Mouse (Mus musculus) midbrain, embryonic 15.5 days (tissue): Measurements from ENCODE around the gene Ctns. TPM values are rescaled to one million over a fixed set of nuclear protein-coding genes. Genes with fewer than 3 reads are reported as not detected.

ENCODE experiments used
- ATAC-seq: fragments of 200-750 bp; cut with Nextera tagmentation; replicated peaks from 2 replicates; pipeline ENCODE4 v1.8.0; 2017; ENCODE audit warnings: moderate TSS enrichment
- H3K27ac ChIP-seq: fragments of 300-500 bp; sonication (generic); 2 replicates; pipeline ENCODE4 v1.5.1; 2015; ENCODE audit warnings: mild to moderate bottlenecking, inconsistent platforms
- H3K27me3 ChIP-seq: fragments of 300-500 bp; sonication (generic); replicated peaks from 2 replicates; pipeline ENCODE4 v1.6.1; 2015; ENCODE audit warnings: inconsistent platforms
- H3K36me3 ChIP-seq: fragments of 300-500 bp; sonication (generic); replicated peaks from 2 replicates; pipeline ENCODE4 v1.6.1; 2015; ENCODE audit warnings: inconsistent platforms
- H3K4me1 ChIP-seq: fragments of 300-500 bp; sonication (generic); 2 replicates; pipeline ENCODE4 v1.6.1; 2015; ENCODE audit warnings: inconsistent platforms
- H3K4me2 ChIP-seq: fragments of 300-500 bp; sonication (generic); 2 replicates; pipeline ENCODE4 v1.6.1; 2015; ENCODE audit warnings: inconsistent platforms, mild to moderate bottlenecking, moderate library complexity
- H3K4me3 ChIP-seq: fragments of 300-500 bp; sonication (generic); 2 replicates; pipeline ENCODE4 v1.5.1; 2015; ENCODE audit warnings: mild to moderate bottlenecking, inconsistent platforms
- H3K9ac ChIP-seq: fragments of 300-500 bp; sonication (generic); 2 replicates; pipeline ENCODE4 v1.6.1; 2015; ENCODE audit warnings: mild to moderate bottlenecking, inconsistent platforms
- H3K9me3 ChIP-seq: fragments of 300-500 bp; sonication (generic); 2 replicates; pipeline ENCODE4 v1.6.1; 2016; ENCODE audit warnings: inconsistent platforms
- WGBS: fragments of 180-500 bp; shearing (Covaris S2); methylation state at CpG from one replicate; pipeline ENCODE4 v1.1.7; 2015; ENCODE audit warnings: mixed read lengths; 5-methylcytosine and 5-hydroxymethylcytosine counted together
- polyA plus RNA-seq: library from polyadenylated mRNA; unstranded; fragments of >200 nt; fragmentation: Nextera tagmentation; extraction: Ambion mirVana; gene quantifications from 2 replicates; pipeline ENCODE4 v1.2.1, GENCODE M21; 2015

Gene Ctns
- polyA plus RNA-seq, 1 experiment from 2014 or later, result 20.8 TPM

- 29% methylated on average over 6 of the region's 6 CpGs for WGBS
- H3K27me3 ChIP-seq, result peaks cover 20% of the 10 kb centered on the region
- no peak overlapping the region; the same call in 1 of the 2 replicates for H3K9ac ChIP-seq
- no peaks in the 10 kb centered on the region for H3K9me3 ChIP-seq
- no peaks in the 10 kb centered on the region for H3K36me3 ChIP-seq
- ATAC-seq, result no peak
- peaks cover 11% of the 10 kb centered on the region; the same call in 1 of the 2 replicates for H3K4me1 ChIP-seq
- peak overlapping the region; percentile 43 for H3K4me3 ChIP-seq
- no peak overlapping the region for H3K27ac ChIP-seq
- H3K4me2 ChIP-seq, result peak overlapping the region; percentile 89
Observed at GRCm38 (mm10) chr11:73160811-73161200, 38.0 kb downstream of the Ctns start.

- ATAC-seq, result no peak; the same call in 1 of the 2 replicates
- Histone ChIP-seq H3K4me3 (peak within 1 kb of the TSS; percentile 43), H3K4me2 (peak within 1 kb of the TSS; percentile 89), H3K27ac (no peak within 1 kb of the TSS), H3K27me3 (peaks cover 20% of the 10 kb centered on the region), H3K36me3 (no peaks in the 10 kb centered on the region), H3K9me3 (no peaks in the 10 kb centered on the region), H3K4me1 (peaks cover 11% of the 10 kb centered on the region; the same call in 1 of the 2 replicates), H3K9ac (peak within 1 kb of the TSS; percentile 52)
- WGBS, result 2% methylated on average over 48 of the region's 49 CpGs
Observed at GRCm38 (mm10) chr11:73159957-73160810, 38.7 kb downstream of the Ctns start, which contains the start of gene P2rx5. Gene P2rx5, plus strand, starts transcription at chr11:73160421.

- Histone ChIP-seq H3K27ac (no peak overlapping the region), H3K9me3 (no peaks in the 10 kb centered on the region), H3K27me3 (peaks cover 8% of the 10 kb centered on the region), H3K4me3 (no peak overlapping the region), H3K4me1 (peaks cover 1% of the 10 kb centered on the region; the same call in 1 of the 2 replicates), H3K36me3 (no peaks in the 10 kb centered on the region), H3K4me2 (no peak overlapping the region), H3K9ac (no peak overlapping the region)
- no peak for ATAC-seq
- WGBS, result 76% methylated on average over 6 of the region's 6 CpGs
Observed at GRCm38 (mm10) chr11:73155071-73155470, 43.8 kb downstream of the Ctns start.

GRCm38 (mm10) chr11:73148209-73148608, 50.6 kb downstream of the Ctns start:
- no peak overlapping the region for H3K27ac ChIP-seq
- H3K4me3 ChIP-seq, result no peak overlapping the region
- no peak overlapping the region for H3K4me2 ChIP-seq
- H3K27me3 ChIP-seq, result no peaks in the 10 kb centered on the region
- H3K36me3 ChIP-seq, result no peaks in the 10 kb centered on the region
- WGBS, result 70% methylated on average over 9 of the region's 9 CpGs
- ATAC-seq, result no peak
- no peaks in the 10 kb centered on the region for H3K4me1 ChIP-seq
- no peak overlapping the region for H3K9ac ChIP-seq
- H3K9me3 ChIP-seq, result no peaks in the 10 kb centered on the region

- H3K4me1 ChIP-seq, result no peaks in the 10 kb centered on the region
- no peaks in the 10 kb centered on the region for H3K27me3 ChIP-seq
- no peak overlapping the region for H3K4me2 ChIP-seq
- no peaks in the 10 kb centered on the region for H3K9me3 ChIP-seq
- no peak for ATAC-seq
- WGBS, result 61% methylated on average over 7 of the region's 7 CpGs
- H3K27ac ChIP-seq, result no peak overlapping the region
- H3K36me3 ChIP-seq, result no peaks in the 10 kb centered on the region
- H3K4me3 ChIP-seq, result no peak overlapping the region
- H3K9ac ChIP-seq, result no peak overlapping the region
Observed at GRCm38 (mm10) chr11:73146975-73147365, 51.9 kb downstream of the Ctns start.

GRCm38 (mm10) chr11:73146026-73146974, 52.5 kb downstream of the Ctns start:
- Histone ChIP-seq H3K4me1 (no peaks in the 10 kb centered on the region), H3K4me2 (no peak overlapping the region), H3K9me3 (no peaks in the 10 kb centered on the region), H3K36me3 (no peaks in the 10 kb centered on the region), H3K9ac (no peak overlapping the region), H3K27ac (no peak overlapping the region), H3K27me3 (no peaks in the 10 kb centered on the region), H3K4me3 (no peak overlapping the region)
- ATAC-seq, result no peak
- 62% methylated on average over 11 of the region's 11 CpGs for WGBS

GRCm38 (mm10) chr11:73144261-73144681, 54.6 kb downstream of the Ctns start:
- WGBS, result 61% methylated on average over 1 of the region's 1 CpGs
- ATAC-seq, result no peak
- no peaks in the 10 kb centered on the region for H3K36me3 ChIP-seq
- H3K27ac ChIP-seq, result no peak overlapping the region
- H3K27me3 ChIP-seq, result no peaks in the 10 kb centered on the region
- no peak overlapping the region for H3K4me2 ChIP-seq
- H3K4me1 ChIP-seq, result no peaks in the 10 kb centered on the region
- H3K9ac ChIP-seq, result no peak overlapping the region
- H3K9me3 ChIP-seq, result no peaks in the 10 kb centered on the region
- H3K4me3 ChIP-seq, result no peak overlapping the region

- peak within 1 kb of the TSS; percentile 51 for H3K9ac ChIP-seq
- H3K4me3 ChIP-seq, result peak within 1 kb of the TSS; percentile 69
- ATAC-seq, result peak; percentile 97
- H3K27me3 ChIP-seq, result no peaks in the 10 kb centered on the region
- H3K4me1 ChIP-seq, result peaks cover 8% of the 10 kb centered on the region; the same call in 1 of the 2 replicates
- no peaks in the 10 kb centered on the region for H3K36me3 ChIP-seq
- H3K4me2 ChIP-seq, result peak within 1 kb of the TSS; percentile 80
- WGBS, result under 1% methylated on average over 84 of the region's 84 CpGs
- H3K9me3 ChIP-seq, result no peaks in the 10 kb centered on the region
- H3K27ac ChIP-seq, result no peak within 1 kb of the TSS
Observed at GRCm38 (mm10) chr11:73137591-73138501, 61.0 kb downstream of the Ctns start, which contains the start of gene Haspin. Gene Haspin, minus strand, starts transcription at chr11:73138294.

GRCm38 (mm10) chr11:73137116-73137515, 61.7 kb downstream of the Ctns start:
- ATAC-seq, result no peak
- no peaks in the 10 kb centered on the region for H3K27me3 ChIP-seq
- H3K4me1 ChIP-seq, result peaks cover 8% of the 10 kb centered on the region; the same call in 1 of the 2 replicates
- H3K9me3 ChIP-seq, result no peaks in the 10 kb centered on the region
- peak overlapping the region; percentile 69 for H3K4me3 ChIP-seq
- no peak overlapping the region for H3K27ac ChIP-seq
- H3K9ac ChIP-seq, result no peak overlapping the region
- 44% methylated on average over 11 of the region's 11 CpGs for WGBS
- H3K4me2 ChIP-seq, result peak overlapping the region; percentile 80
- no peaks in the 10 kb centered on the region for H3K36me3 ChIP-seq

GRCm38 (mm10) chr11:73136587-73136986, 62.3 kb downstream of the Ctns start:
- Histone ChIP-seq H3K4me2 (0 out of 2 replicates have a peak overlapping the region, but pooled peaks have one; percentile 80), H3K4me1 (peaks cover 8% of the 10 kb centered on the region; the same call in 1 of the 2 replicates), H3K4me3 (no peak overlapping the region), H3K36me3 (no peaks in the 10 kb centered on the region), H3K9me3 (no peaks in the 10 kb centered on the region), H3K27me3 (no peaks in the 10 kb centered on the region), H3K27ac (no peak overlapping the region), H3K9ac (no peak overlapping the region; the same call in 1 of the 2 replicates)
- no peak for ATAC-seq
- 91% methylated on average over 6 of the region's 6 CpGs for WGBS

GRCm38 (mm10) chr11:73134222-73134621, 64.6 kb downstream of the Ctns start:
- no peak for ATAC-seq
- Histone ChIP-seq H3K4me3 (no peak overlapping the region), H3K4me1 (peaks cover 8% of the 10 kb centered on the region; the same call in 1 of the 2 replicates), H3K27me3 (no peaks in the 10 kb centered on the region), H3K9ac (no peak overlapping the region), H3K36me3 (no peaks in the 10 kb centered on the region), H3K9me3 (no peaks in the 10 kb centered on the region), H3K27ac (no peak overlapping the region), H3K4me2 (no peak overlapping the region)
- 92% methylated on average over 5 of the region's 5 CpGs for WGBS
